16 mouse cellular contexts compared by ENCODE assay signal in the genomic region with DNA sequence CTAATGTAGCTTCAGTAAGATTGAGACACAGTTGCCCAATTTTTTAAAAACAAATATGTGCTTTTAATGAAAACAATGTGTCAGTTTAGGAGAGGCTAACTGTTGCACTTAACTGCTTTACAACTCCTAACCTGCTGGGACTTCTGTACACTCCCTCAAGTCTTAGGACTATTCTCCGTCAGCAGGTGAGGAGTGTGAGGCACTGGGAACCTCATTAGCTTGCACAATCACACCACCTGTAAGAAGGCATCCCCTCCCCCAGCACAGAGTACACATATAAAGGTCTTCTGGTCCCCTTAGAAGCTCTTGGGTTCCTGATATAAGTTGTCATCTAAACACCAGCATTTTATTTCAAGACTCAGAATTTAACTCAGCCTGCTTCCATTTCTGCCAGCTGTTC.
"Had no signal": no experiment of that assay in that cellular context is flagged by ENCODE, and none has a peak within 500 bp of the region (broad histone marks: within the 10 kb centered on the region; RNA-seq: fewer than 3 reads in every experiment).

No protein-coding gene starts in this region.

- H3K36me3 ChIP-seq: limb, embryonic 13.5 days; midbrain, embryonic 10.5 days; neural tube, embryonic 15.5 days had no signal

- DNase-seq: kidney, postnatal 10 days; kidney, postnatal 4 days; lung, adult 2 months; lung, postnatal 10 days; lung, postnatal 4 days; midbrain, embryonic 14.5 days; right cerebral cortex, adult 18-20 months; right cerebral cortex, postnatal 25 days; thymus, adult 2 months; thymus, postnatal 25 days had no signal

- H3K4me3 ChIP-seq: left cerebral cortex, adult 2 months; limb, embryonic 13.5 days; midbrain, embryonic 10.5 days; myocyte; neural tube, embryonic 15.5 days had no signal

- H3K9ac ChIP-seq: limb, embryonic 13.5 days; liver, embryonic 14.5 days; neural tube, embryonic 15.5 days had no signal

- H3K27ac ChIP-seq: left cerebral cortex, adult 2 months; limb, embryonic 13.5 days; liver, embryonic 14.5 days; midbrain, embryonic 10.5 days; neural tube, embryonic 15.5 days had no signal

- H3K9me3 ChIP-seq: limb, embryonic 13.5 days; midbrain, embryonic 10.5 days; neural tube, embryonic 15.5 days had no signal

- H3K27me3 ChIP-seq: limb, embryonic 13.5 days; neural tube, embryonic 15.5 days had no signal

- H3K4me2 ChIP-seq: limb, embryonic 13.5 days; neural tube, embryonic 15.5 days had no signal
